ENCODE assay signal across 16 mouse cellular contexts in genomic region chr1:67518295-67518694, GRCm38 (mm10).
"Had no signal": no experiment of that assay in that cellular context is flagged by ENCODE, and none has a peak within 500 bp of the region (broad histone marks: within the 10 kb centered on the region; RNA-seq: fewer than 3 reads in every experiment).

No protein-coding gene starts in this region.

- H3K9me3 ChIP-seq: limb, embryonic 12.5 days; limb, embryonic 15.5 days had no signal

- H3K27me3 ChIP-seq: limb, embryonic 12.5 days; limb, embryonic 15.5 days had no signal

- H3K9ac ChIP-seq: limb, embryonic 12.5 days; limb, embryonic 15.5 days; liver, embryonic 14.5 days; liver, postnatal 0 days had no signal

- DNase-seq: kidney, adult 2 months; kidney, postnatal 10 days; kidney, postnatal 4 days; left cerebral cortex, postnatal 4 days; liver, postnatal 0 days; midbrain, embryonic 14.5 days; thymus, adult 2 months; thymus, postnatal 14 days; thymus, postnatal 4 days had no signal

- ATAC-seq: inflammation-experienced regulatory T-cells, adult 6 months; intestine, postnatal 0 days; liver, postnatal 0 days had no signal

- H3K27ac ChIP-seq: limb, embryonic 12.5 days; limb, embryonic 15.5 days; liver, embryonic 14.5 days had no signal

- H3K36me3 ChIP-seq: limb, embryonic 12.5 days; limb, embryonic 15.5 days had no signal

- H3K4me1 ChIP-seq: limb, embryonic 12.5 days; limb, embryonic 15.5 days had no signal

- H3K4me3 ChIP-seq: limb, embryonic 12.5 days; limb, embryonic 15.5 days had no signal

- H3K4me2 ChIP-seq: limb, embryonic 12.5 days; limb, embryonic 15.5 days; liver, embryonic 11.5 days; midbrain, embryonic 11.5 days had no signal
